Mouse (Mus musculus) neural tube, embryonic 10.5 days (tissue): ENCODE data around the gene Gm11938.

ENCODE experiments used
- DNase-seq: peaks from one replicate; pipeline ENCODE4 v3.0.0-alpha.2; 2017; ENCODE audit warnings: low spot score; ENCODE audit errors: extremely low spot score

Gene Gm11938

GRCm38 (mm10) chr11:99574106-99574505, 29.0 kb downstream of the Gm11938 start:
- DNase-seq = peak; percentile 80

- DNase-seq = no peak
These were observed 29.9 kb downstream of the Gm11938 start for GRCm38 (mm10) chr11:99573164-99573563.

- DNase-seq = no peak
These were observed 36.6 kb downstream of the Gm11938 start, which contains the start of gene Krtap3-1 for GRCm38 (mm10) chr11:99566530-99566929. Gene Krtap3-1 (minus strand): TSS chr11:99566630.

GRCm38 (mm10) chr11:99562580-99562979, 40.5 kb downstream of the Gm11938 start:
- DNase-seq = no peak

- no peak for DNase-seq
These were observed 43.7 kb downstream of the Gm11938 start, which contains the start of gene Gm11939 for GRCm38 (mm10) chr11:99559366-99559765. Gene Gm11939 (minus strand): TSS chr11:99559466.

GRCm38 (mm10) chr11:99557976-99558745, 44.9 kb downstream of the Gm11938 start:
- DNase-seq = no peak

GRCm38 (mm10) chr11:99556753-99557152, 46.4 kb downstream of the Gm11938 start, which contains the start of gene Krtap3-2:
Gene Krtap3-2 (minus strand): TSS chr11:99556853.
- DNase-seq = no peak

- no peak for DNase-seq
These were observed 46.9 kb downstream of the Gm11938 start for GRCm38 (mm10) chr11:99556195-99556594.
